Mouse (Mus musculus) ES-E14 (cell line): Measurements from ENCODE around the gene Cwc25. TPM values are rescaled to one million over a fixed set of nuclear protein-coding genes. Genes with fewer than 3 reads are reported as not detected.

Source experiments
- DNase-seq: peaks from one replicate; pipeline ENCODE4 v3.0.0-alpha.2; 2013; ENCODE audit warnings: low read depth, low spot score
- H3K27ac ChIP-seq: 2 replicates; pipeline ENCODE4 v1.5.1; 2012; ENCODE audit warnings: low read depth, mild to moderate bottlenecking, low read length, moderate library complexity, mixed read lengths; ENCODE audit not compliant: poor library complexity, insufficient read depth, severe bottlenecking
- H3K36me3 ChIP-seq: 2 replicates; pipeline ENCODE4 v1.6.1; 2012; ENCODE audit warnings: mild to moderate bottlenecking, low read length, moderate library complexity, mixed read lengths; ENCODE audit not compliant: control insufficient read depth, poor library complexity, insufficient read depth, severe bottlenecking
- H3K4me1 ChIP-seq, 2 experiments: fragments of 150-350 bp in 1 of 2; sonication (generic) in 1 of 2; 2 replicates each; pipeline ENCODE4 v1.6.1; 2012; ENCODE audit warnings: low read length in 2 of 2, mild to moderate bottlenecking in 1 of 2, mixed read lengths in 1 of 2; ENCODE audit not compliant: control insufficient read depth in 2 of 2, insufficient read depth in 2 of 2, poor library complexity in 1 of 2
- H3K4me3 ChIP-seq, 2 experiments: fragments of 150-350 bp in 1 of 2; sonication (generic) in 1 of 2; 2 replicates each; pipeline ENCODE4 v1.5.1; 2012; ENCODE audit warnings: low read length in 2 of 2, low read depth in 1 of 2, mild to moderate bottlenecking in 1 of 2, mixed read lengths in 1 of 2; ENCODE audit not compliant: insufficient read depth in 1 of 2, poor library complexity in 1 of 2, severe bottlenecking in 1 of 2
- H3K9ac ChIP-seq: 2 replicates; pipeline ENCODE4 v1.6.1; 2012; ENCODE audit warnings: low read depth, mild to moderate bottlenecking, low read length, mixed read lengths; ENCODE audit not compliant: poor library complexity, insufficient read depth, severe bottlenecking
- H3K9me3 ChIP-seq: fragments of 150-350 bp; sonication (generic); 2 replicates; pipeline ENCODE4 v1.6.1; 2012; ENCODE audit warnings: low read depth, mild to moderate bottlenecking, low read length; ENCODE audit not compliant: control insufficient read depth, insufficient read depth
- CHD2 ChIP-seq: IDR thresholded peaks from 2 replicates; pipeline ENCODE4 v1.6.1; 2014; ENCODE audit warnings: mild to moderate bottlenecking, low read depth, low read length, inconsistent platforms
- HCFC1 ChIP-seq: IDR thresholded peaks from 2 replicates; pipeline ENCODE4 v1.6.1; 2012; ENCODE audit warnings: low read length, inconsistent platforms, borderline replicate concordance; ENCODE audit not compliant: insufficient read depth
- MAFK ChIP-seq: IDR thresholded peaks from 2 replicates; pipeline ENCODE4 v1.6.1; 2014; ENCODE audit warnings: mild to moderate bottlenecking, low read depth, low read length, inconsistent platforms; ENCODE audit not compliant: insufficient read depth
- ZC3H11A ChIP-seq: IDR thresholded peaks from 2 replicates; pipeline ENCODE4 v1.6.1; 2012; ENCODE audit warnings: low read depth, mild to moderate bottlenecking, inconsistent platforms, low read length, borderline replicate concordance
- ZNF384 ChIP-seq: IDR thresholded peaks from 2 replicates; pipeline ENCODE4 v1.6.1; 2012; ENCODE audit warnings: low read depth, low read length, inconsistent platforms
- in situ Hi-C, 2 experiments: fragments of 600-800 bp; cut with MboI; formaldehyde crosslinking; loops; one replicate each; pipeline ENCODE4 v1.15.1; 2025; ENCODE audit warnings: low sequenced_read_pairs in 2 of 2, inconsistent platforms in 1 of 2; ENCODE audit not compliant: unreplicated experiment in 2 of 2
- total RNA-seq: library from RNA; depleted of rRNA; stranded (reverse); fragments of 300-350 nt; gene quantifications from 2 replicates; pipeline ENCODE4 v1.2.3, GENCODE M21; 2012; rRNA removed

Gene Cwc25
- total RNA-seq, result 14.0 and 18.5 TPM in 2 replicates

DNA sequence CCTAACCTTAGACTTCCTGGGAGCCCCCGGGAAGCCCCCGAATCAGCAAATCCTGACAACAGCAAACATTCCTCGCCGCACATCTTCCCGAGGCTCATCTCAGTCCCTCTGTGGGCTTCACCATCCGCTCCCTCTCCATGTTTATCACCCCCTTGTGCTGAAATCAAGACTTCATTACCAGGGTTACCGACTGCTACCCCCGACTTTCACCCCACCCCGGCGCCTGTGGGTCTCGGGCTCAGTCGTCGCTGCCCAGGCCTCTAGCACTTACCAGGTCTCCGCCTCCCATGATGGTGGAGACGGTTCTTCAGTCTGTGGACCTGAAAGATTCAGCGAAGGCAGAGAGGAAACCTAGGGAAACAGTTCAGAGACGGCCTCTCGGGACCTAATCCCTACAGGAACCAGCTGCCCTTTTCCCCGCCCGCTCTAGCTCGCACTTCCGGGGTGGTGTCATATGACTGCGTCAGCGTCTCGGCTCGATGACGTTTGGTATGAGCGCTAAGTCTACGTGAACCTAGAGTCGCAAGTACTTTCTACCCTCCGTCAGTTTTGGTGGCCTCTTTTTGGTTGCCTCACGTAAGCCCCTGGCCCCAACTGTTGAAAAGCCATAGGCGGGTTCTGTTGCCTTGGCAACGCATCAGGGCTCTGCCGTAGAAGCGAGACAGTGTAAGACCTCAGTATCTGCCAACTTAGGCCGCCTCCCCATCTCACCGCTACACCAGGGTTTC is at the start of gene Cwc25:
Gene Cwc25, minus strand, starts transcription at position 403 of the 728 bp plus-strand sequence.
- TF ChIP-seq CHD2 (no peak), HCFC1 (peak; percentile 88), ZNF384 (no peak), MAFK (no peak), ZC3H11A (no peak)
- peaks cover 0 to 8% of the 10 kb centered on the region in 2 experiments; a peak in 2 of 4 replicates for H3K4me1 ChIP-seq
- peak within 1 kb of the TSS; percentile 87 for H3K9ac ChIP-seq
- peaks cover 17% of the 10 kb centered on the region; the same call in 1 of the 2 replicates for H3K36me3 ChIP-seq
- DNase-seq, result peak; percentile 95
- H3K4me3 ChIP-seq, result peak within 1 kb of the TSS; percentile 80 to 87
- H3K9me3 ChIP-seq, result no peaks in the 10 kb centered on the region
- peak within 1 kb of the TSS; percentile 34; the same call in 1 of the 2 replicates for H3K27ac ChIP-seq
- in situ Hi-C loops, result no loop called here

- Histone ChIP-seq H3K27ac (peak overlapping the region; percentile 24; the same call in 1 of the 2 replicates), H3K36me3 (peaks cover 57% of the 10 kb centered on the region), H3K9me3 (no peaks in the 10 kb centered on the region), H3K4me1 (peaks cover 17 to 64% of the 10 kb centered on the region in 2 experiments), H3K4me3 (no peak overlapping the region), H3K9ac (0 out of 2 replicates have a peak overlapping the region, but pooled peaks have one; percentile 15)
- DNase-seq, result no peak
- TF ChIP-seq ZC3H11A (no peak), ZNF384 (no peak), MAFK (no peak), HCFC1 (no peak), CHD2 (no peak)
- in situ Hi-C loops, result no loop called here
Observed at GRCm38 (mm10) chr11:97815736-97816135, 49.4 kb upstream of the Cwc25 start.

GRCm38 (mm10) chr11:97813746-97814515 is 47.6 kb upstream of the Cwc25 start:
- Histone ChIP-seq H3K27ac (no peak overlapping the region), H3K4me1 (peaks cover 14 to 71% of the 10 kb centered on the region in 2 experiments), H3K9me3 (no peaks in the 10 kb centered on the region), H3K9ac (peak overlapping the region; percentile 2; the same call in 1 of the 2 replicates), H3K4me3 (no peak overlapping the region), H3K36me3 (peaks cover 63% of the 10 kb centered on the region)
- TF ChIP-seq CHD2, result no peak
- no peak for TF ChIP-seq ZC3H11A
- TF ChIP-seq ZNF384, result no peak
- TF ChIP-seq HCFC1, result no peak
- no peak for TF ChIP-seq MAFK
- in situ Hi-C loops, result no loop called here
- no peak for DNase-seq

DNA sequence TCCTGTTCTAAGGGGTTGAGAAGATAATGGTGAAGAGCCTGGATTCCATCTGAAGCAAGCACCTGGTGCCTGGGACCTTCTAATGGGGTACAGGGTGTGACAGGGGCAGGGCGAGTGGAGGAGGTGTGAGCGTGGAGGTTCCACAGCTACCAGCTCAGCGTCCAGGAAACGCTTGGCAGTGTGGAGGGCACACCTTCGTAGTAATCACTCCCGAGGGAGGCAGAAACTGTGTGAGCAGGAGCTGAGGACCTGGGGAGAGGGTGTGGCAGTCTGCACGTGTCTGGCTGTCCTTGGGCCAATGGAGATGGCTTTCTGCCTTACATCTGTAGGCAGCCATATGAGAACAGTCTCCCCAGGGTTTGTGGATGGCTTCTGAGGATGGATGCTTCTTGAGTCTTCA is 46.7 kb upstream of the Cwc25 start:
- H3K9ac ChIP-seq, result no peak overlapping the region
- H3K9me3 ChIP-seq, result no peaks in the 10 kb centered on the region
- H3K36me3 ChIP-seq, result peaks cover 64% of the 10 kb centered on the region
- no peak overlapping the region for H3K27ac ChIP-seq
- H3K4me1 ChIP-seq, result peaks cover 12 to 70% of the 10 kb centered on the region in 2 experiments
- DNase-seq, result no peak
- TF ChIP-seq ZC3H11A (no peak), ZNF384 (no peak), MAFK (no peak), CHD2 (no peak), HCFC1 (no peak)
- no peak overlapping the region for H3K4me3 ChIP-seq
- in situ Hi-C loops, result no loop called here
